Mouse (Mus musculus) megakaryocyte, adult 5-6 weeks (primary cell): Measurements from ENCODE around the gene Mau2. TPM values are rescaled to one million over a fixed set of nuclear protein-coding genes. Genes with fewer than 3 reads are reported as not detected.
"Not testable (repeated sequence)": the region's sequence is repeated elsewhere in the genome, so short reads cannot be mapped to it uniquely, and the experiment has no call there.

ENCODE experiments used
- ATAC-seq: 2 replicates; pipeline ENCODE4 v1.8.0; 2016; ENCODE audit warnings: mild to moderate bottlenecking, inconsistent platforms; ENCODE audit not compliant: poor library complexity, severe bottlenecking
- total RNA-seq, 2 experiments: library from RNA; stranded (forward) in 1 of 2; stranded (reverse) in 1 of 2; fragments of 153-499, 151-499 nt in 1 of 2; fragments of 221-1000, 200-1000 nt in 1 of 2; gene quantifications; 2 replicates each; pipeline versions ENCODE4 v1.2.3 to v1.2.4; 2015 to 2017

The Mau2 gene
- total RNA-seq, 2 experiments from 2014 or later, result 28.1 to 28.4 TPM

- no peak for ATAC-seq
Observed at GRCm38 (mm10) chr8:70030255-70030654, 12.3 kb downstream of the Mau2 start.

DNA sequence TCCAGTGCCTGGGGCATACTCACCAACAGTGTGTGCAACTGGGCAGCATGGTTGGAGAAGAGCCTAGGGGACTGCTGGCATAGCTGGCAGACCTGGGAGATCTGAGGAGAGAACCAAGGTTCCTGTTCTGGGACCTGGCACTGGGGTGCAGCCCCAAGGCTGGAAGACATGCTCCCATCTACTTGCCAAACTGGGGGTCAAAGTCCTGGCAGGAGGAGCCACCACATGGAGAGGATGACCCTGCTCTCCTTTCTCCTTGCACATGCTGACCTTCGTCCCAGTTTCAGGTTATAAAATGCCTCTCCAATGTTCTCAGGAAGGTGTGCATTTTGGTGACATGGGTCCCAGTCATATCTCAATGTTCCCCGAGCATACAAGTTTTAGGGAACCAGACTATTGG lies 16.4 kb downstream of the Mau2 start:
- ATAC-seq, result no peak

GRCm38 (mm10) chr8:70023596-70023995 lies 18.9 kb downstream of the Mau2 start:
- no peak for ATAC-seq

DNA sequence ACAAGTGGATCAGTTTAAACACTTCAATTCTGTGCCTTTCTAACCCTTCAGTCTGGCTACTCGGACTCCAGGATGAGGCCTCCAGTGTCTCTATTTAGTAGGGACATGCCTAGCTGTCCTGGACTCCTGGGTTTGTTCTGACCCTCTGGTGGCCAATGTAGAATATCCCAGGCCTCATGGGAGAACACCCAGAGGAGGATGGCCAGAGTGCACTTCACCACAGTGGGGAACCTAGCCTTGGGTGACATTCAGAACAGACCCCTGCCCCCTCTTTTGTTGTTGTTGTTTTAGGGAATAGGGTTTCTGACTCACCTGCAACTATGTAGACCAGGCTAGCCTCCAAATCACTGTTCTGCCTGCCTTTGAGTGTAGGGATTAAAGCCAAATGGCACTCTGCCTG lies 27.5 kb downstream of the Mau2 start:
- no peak for ATAC-seq

DNA sequence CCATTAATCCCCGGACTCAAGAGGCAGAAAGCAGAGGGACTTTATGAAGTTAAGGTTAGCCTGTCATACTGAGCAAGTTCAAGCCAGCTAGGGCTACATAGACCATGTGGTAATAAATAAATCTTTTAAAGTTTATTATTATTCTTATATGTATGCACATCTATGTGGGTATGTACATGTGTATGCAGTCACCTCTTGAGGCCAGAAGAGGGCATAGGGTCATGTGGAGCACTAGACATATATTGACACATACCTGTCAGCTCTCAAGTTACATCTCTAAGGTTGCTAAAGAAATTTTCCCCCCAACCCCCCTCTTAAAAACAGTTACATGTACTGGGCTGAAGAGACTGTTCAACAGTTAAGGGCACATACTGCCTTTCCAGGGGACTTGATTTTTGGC lies 29.8 kb downstream of the Mau2 start:
- no peak for ATAC-seq

GRCm38 (mm10) chr8:70012350-70012749 lies 30.2 kb downstream of the Mau2 start:
- no peak for ATAC-seq

DNA sequence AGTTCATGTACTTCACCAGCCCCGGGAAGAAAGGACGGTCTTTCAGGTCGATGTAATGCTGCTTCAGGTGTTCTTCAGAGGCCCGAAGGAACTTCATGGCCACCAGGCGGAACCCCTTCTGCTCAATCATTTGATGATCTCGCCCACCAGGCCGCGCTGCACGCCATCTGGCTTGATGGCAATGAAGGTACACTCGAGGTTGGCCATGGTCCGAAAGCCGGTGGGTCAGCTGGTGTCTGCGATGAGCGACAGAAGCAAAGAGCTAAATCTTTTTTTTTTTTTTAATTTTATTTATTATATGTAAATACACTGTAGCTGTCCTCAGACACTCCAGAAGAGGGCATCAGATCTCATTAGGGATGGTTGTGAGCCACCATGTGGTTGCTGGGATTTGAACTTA lies 31.7 kb downstream of the Mau2 start:
- not testable (repeated sequence) for ATAC-seq

GRCm38 (mm10) chr8:70005178-70005577 lies 37.4 kb downstream of the Mau2 start:
- no peak for ATAC-seq

DNA sequence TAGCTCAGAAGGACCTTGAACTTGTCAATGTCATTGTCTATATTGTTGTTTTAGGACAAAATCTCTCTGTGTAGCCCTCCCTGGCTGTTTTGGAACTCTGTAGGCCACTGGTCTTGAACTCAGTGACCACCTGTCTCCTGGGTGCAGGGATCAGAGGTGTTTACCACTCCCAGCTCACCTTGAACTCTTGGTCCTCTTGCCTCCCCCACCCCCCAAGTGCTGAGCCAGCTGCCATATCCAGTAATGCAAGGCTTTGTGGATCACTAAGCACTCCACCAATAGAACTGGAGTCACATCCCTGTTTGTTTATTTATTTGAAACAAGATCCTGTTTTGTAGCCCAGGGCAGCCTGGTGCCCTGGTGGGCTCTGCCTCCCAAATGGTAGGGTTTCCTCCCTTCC lies 38.2 kb downstream of the Mau2 start:
- ATAC-seq, result no peak

GRCm38 (mm10) chr8:70003204-70003657 lies 39.3 kb downstream of the Mau2 start:
- peak; percentile 29 for ATAC-seq

DNA sequence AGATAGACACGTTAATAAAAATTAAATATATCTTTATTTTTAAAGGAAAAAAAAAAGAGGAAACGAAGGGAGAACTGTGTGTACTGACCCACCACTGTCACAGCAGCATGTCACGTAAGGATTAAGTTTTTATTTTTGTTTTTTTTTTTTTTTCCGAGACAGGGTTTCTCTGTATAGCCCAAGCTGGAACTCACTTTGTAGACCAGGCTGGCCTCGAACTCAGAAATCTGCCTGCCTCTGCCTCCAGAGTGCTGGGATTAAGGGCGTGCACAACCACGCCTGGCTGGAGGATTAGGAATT lies 40.7 kb downstream of the Mau2 start:
- ATAC-seq, result not testable (repeated sequence)

DNA sequence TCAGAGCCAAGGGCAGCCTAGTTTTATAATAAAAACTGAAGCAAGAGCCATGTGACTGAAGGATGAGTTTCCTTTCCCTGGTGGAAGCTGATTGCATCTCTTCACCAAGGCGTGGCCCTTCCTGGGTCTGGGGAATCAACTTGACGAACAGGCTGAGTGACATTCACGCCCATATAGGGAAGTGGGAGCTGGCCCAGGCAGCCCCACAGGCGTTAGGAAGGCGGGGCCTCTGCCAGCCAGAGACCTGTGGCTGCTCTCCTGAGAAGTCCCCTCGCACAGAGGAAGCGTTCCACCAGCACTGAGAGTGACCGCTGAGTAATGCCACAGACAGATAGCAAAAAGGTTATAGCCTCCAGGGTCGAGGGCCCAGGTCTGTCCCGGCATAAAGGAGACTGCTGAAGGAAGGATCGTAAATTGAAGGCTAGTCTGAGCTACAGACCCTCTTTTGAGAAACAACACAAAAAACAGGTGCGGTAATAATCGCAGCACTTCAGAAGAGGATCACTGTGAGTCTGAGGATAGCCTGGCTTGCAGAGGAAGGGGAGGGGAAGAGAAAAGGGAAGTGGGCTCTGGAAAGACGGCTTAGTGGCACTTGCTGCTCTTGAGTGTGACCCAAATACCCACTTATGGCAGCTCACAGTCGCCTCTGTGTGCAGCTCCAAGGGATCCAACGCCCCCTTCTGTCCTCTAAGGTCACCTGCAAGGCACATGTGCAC lies 41.2 kb downstream of the Mau2 start:
- peak; percentile 83 for ATAC-seq

GRCm38 (mm10) chr8:70000226-70000625 lies 42.3 kb downstream of the Mau2 start:
- no peak for ATAC-seq

DNA sequence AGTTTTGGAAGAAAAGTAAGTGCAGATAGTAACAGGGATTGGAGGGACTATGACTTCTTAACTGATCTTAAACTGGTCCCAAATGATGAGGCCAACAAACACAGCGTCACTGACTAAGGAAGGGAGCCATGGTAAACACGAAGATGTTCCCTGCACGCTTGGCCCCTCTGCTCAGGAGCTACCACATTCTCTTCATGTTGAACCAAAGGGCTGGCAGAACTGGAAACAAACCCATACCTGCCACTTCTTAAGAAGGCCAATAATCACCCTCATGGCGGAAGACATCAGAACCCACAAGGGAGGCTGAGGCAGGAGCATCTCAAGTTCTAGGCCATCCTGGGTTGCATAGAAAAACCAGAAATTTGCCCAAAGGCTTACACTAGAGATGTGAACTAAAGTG lies 43.3 kb downstream of the Mau2 start:
- ATAC-seq, result no peak

DNA sequence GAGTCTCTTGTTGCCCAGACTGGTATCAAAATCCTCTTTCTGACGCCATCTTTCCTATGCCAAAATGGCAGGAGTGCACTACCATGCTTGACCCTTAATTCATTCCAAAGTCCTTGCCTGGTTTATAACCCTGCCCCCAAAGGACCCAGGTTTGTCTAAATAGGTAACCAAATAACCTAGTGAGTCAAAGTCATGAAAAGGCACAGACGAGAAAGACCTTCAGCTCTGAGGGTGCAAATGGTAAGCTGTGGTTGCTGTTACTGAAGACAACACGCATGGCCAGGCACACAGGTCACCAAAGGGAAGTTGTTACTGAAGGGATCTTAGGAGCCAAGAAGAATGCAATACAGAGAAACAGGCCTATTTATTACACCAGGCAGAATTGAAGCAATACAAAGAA lies 43.8 kb downstream of the Mau2 start:
- ATAC-seq, result no peak

- ATAC-seq, result no peak
Observed at GRCm38 (mm10) chr8:69996589-69997285, 45.8 kb downstream of the Mau2 start.

- ATAC-seq, result peak; percentile 86
Observed at GRCm38 (mm10) chr8:69995776-69996588, 46.6 kb downstream of the Mau2 start, which contains the start of gene Gatad2a. Gatad2a (minus strand) TSS chr8:69996384.

GRCm38 (mm10) chr8:69995422-69995775 lies 47.1 kb downstream of the Mau2 start:
- ATAC-seq, result no peak

DNA sequence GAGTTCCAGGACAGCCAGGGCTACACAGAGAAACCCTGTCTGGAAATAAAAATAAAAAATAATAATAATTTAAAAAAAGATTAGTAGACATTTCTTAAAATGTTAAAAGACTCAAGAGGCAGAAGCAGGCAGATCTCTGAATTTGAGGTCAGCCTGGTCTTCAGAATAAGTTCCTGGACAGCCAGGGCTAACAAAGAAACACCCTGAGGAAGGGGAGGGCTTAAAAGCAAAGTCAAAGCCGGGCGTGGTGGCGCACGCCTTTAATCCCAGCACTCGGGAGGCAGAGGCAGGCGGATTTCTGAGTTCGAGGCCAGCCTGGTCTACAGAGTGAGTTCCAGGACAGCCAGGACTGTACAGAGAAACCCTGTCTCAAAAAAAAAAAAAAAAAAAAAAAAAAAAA lies 53.6 kb downstream of the Mau2 start:
- ATAC-seq, result not testable (repeated sequence)

DNA sequence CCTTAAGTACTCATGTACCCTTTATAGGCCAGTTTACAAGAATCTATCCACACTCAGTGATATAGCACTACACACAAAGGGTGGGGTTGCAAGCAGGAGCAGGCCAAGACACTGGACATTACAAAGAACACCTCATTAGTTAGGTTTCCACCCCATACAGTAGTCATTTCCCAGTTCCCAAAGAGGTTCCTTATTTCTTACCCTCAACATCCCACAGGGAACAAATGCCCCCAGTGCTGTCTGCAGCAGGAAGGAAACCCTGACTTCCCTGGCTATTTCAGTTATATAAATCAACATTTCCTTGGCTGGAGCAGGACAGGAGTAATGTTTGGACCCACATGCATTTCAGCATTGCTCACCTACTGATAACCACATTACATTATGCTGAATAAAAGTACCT lies 54.8 kb downstream of the Mau2 start:
- ATAC-seq, result no peak

DNA sequence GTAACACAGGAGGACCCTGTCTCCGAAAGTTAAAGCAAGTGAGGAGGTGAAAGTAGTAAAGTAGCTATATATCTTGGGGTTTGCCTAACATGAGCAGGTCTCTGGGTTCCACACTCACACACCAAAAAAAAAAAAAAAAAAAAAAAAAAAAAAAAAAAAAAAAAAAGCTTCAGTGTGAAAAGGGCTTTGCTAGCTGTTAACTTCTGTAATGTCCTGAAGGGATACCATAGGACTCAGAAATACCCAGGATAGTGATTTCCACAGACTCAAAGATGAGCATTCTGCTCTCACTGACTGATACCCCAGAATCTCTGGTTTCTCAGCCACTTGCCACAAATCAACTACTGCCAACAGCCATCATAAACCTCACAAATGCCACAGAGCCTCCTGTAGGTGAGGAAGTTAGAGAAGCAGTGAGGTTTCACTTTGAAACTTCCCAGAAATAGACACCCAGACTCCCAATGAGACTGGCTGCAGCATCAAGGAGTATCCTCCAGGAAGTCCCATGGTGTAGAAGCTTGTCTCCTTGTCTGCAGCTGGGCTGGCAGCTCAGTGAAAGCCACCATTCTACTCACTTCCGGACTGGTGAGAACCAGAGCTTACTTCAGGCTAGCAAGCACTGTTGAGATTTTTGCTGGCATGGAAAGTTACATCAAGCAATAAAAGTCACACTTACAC lies 57.5 kb downstream of the Mau2 start:
- ATAC-seq, result peak; percentile 49; the same call in 1 of the 2 replicates
